Mouse (Mus musculus) stomach, embryonic 15.5 days (tissue): Measurements from ENCODE around the gene Mlh1. TPM values are rescaled to one million over a fixed set of nuclear protein-coding genes. Genes with fewer than 3 reads are reported as not detected.

Experiments
- ATAC-seq: fragments of 200-750 bp; cut with Nextera tagmentation; 2 replicates; pipeline ENCODE4 v1.8.0; 2017; ENCODE audit warnings: low read depth, moderate number of reproducible peaks, moderate TSS enrichment; ENCODE audit not compliant: insufficient read depth, low FRiP score
- H3K27ac ChIP-seq: fragments of 300-500 bp; sonication (generic); 2 replicates; pipeline ENCODE4 v1.5.1; 2015; ENCODE audit warnings: mild to moderate bottlenecking, inconsistent platforms
- H3K27me3 ChIP-seq: fragments of 300-500 bp; sonication (generic); replicated peaks from 2 replicates; pipeline ENCODE4 v1.6.1; 2015; ENCODE audit warnings: inconsistent platforms
- H3K36me3 ChIP-seq: fragments of 300-500 bp; sonication (generic); 2 replicates; pipeline ENCODE4 v1.6.1; 2015; ENCODE audit warnings: inconsistent platforms
- H3K4me1 ChIP-seq: fragments of 300-500 bp; sonication (generic); 2 replicates; pipeline ENCODE4 v1.6.1; 2015; ENCODE audit warnings: inconsistent platforms
- H3K4me2 ChIP-seq: fragments of 300-500 bp; sonication (generic); 2 replicates; pipeline ENCODE4 v1.6.1; 2015; ENCODE audit warnings: mild to moderate bottlenecking, inconsistent platforms
- H3K4me3 ChIP-seq: fragments of 300-500 bp; sonication (generic); replicated peaks from 2 replicates; pipeline ENCODE4 v1.5.1; 2015; ENCODE audit warnings: inconsistent platforms
- H3K9ac ChIP-seq: fragments of 300-500 bp; sonication (generic); 2 replicates; pipeline ENCODE4 v1.6.1; 2015; ENCODE audit warnings: inconsistent platforms
- H3K9me3 ChIP-seq: fragments of 300-500 bp; sonication (generic); 2 replicates; pipeline ENCODE4 v1.6.1; 2016; ENCODE audit warnings: inconsistent platforms
- WGBS: fragments of 180-500 bp; shearing (Covaris S2); methylation state at CpG from one replicate; pipeline ENCODE4 v1.1.7; 2015; 5-methylcytosine and 5-hydroxymethylcytosine counted together
- polyA plus RNA-seq: library from polyadenylated mRNA; unstranded; fragments of >200 nt; fragmentation: Nextera tagmentation; extraction: Ambion mirVana; gene quantifications from 2 replicates; pipeline ENCODE4 v1.2.1, GENCODE M21; 2015

Gene Mlh1
- polyA plus RNA-seq, 1 experiment from 2014 or later: 36.8 TPM

- no peak for ATAC-seq
- H3K27ac ChIP-seq: no peak overlapping the region
Measured at GRCm38 (mm10) chr9:111298606-111299005, 27.0 kb upstream of the Mlh1 start.

GRCm38 (mm10) chr9:111296433-111296832 lies 24.8 kb upstream of the Mlh1 start:
- Histone ChIP-seq H3K4me1 (no peaks in the 10 kb centered on the region; the same call in 1 of the 2 replicates), H3K4me2 (no peak overlapping the region), H3K27ac (no peak overlapping the region), H3K36me3 (no peaks in the 10 kb centered on the region), H3K9ac (no peak overlapping the region), H3K27me3 (no peaks in the 10 kb centered on the region), H3K4me3 (no peak overlapping the region), H3K9me3 (no peaks in the 10 kb centered on the region)
- WGBS: 69% methylated on average over 7 of the region's 7 CpGs
- no peak for ATAC-seq

More at GRCm38 (mm10) chr9:111298606-111299005, 27.0 kb upstream of the Mlh1 start:
- Histone ChIP-seq H3K27me3 (no peaks in the 10 kb centered on the region), H3K36me3 (no peaks in the 10 kb centered on the region), H3K9me3 (no peaks in the 10 kb centered on the region), H3K4me2 (no peak overlapping the region), H3K4me1 (no peaks in the 10 kb centered on the region; the same call in 1 of the 2 replicates), H3K4me3 (no peak overlapping the region), H3K9ac (no peak overlapping the region)
- 44% methylated on average over 2 of the region's 2 CpGs for WGBS

DNA sequence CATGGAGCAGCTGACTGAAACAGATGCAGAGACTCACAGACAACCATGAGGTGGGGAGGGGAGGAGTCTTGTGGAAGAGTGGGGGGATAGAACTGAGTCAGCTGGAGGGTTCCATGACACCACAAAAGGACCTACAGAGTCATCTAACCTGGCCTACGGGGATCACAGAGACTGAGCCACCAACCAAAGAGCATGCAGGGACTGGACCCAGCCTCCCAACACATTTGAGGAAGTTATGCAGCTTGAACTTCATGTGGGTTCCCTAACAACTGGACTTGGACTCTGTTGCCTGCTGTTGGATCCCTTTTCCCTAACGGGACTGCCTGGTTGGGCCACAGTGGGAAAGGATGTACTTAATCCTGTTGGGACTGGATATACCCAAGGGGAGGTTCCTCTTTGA lies 23.7 kb upstream of the Mlh1 start:
- ATAC-seq: no peak
- Histone ChIP-seq H3K4me1 (no peaks in the 10 kb centered on the region; the same call in 1 of the 2 replicates), H3K27ac (no peak overlapping the region), H3K36me3 (no peaks in the 10 kb centered on the region), H3K9me3 (no peaks in the 10 kb centered on the region), H3K9ac (no peak overlapping the region), H3K4me3 (no peak overlapping the region), H3K4me2 (no peak overlapping the region), H3K27me3 (no peaks in the 10 kb centered on the region)
- WGBS: 70% methylated on average over 2 of the region's 2 CpGs

GRCm38 (mm10) chr9:111294911-111295310 lies 23.3 kb upstream of the Mlh1 start:
- H3K4me1 ChIP-seq: no peaks in the 10 kb centered on the region; the same call in 1 of the 2 replicates
- ATAC-seq: no peak
- H3K27me3 ChIP-seq: no peaks in the 10 kb centered on the region
- H3K36me3 ChIP-seq: no peaks in the 10 kb centered on the region
- no peak overlapping the region for H3K27ac ChIP-seq
- no peak overlapping the region for H3K4me2 ChIP-seq
- no peaks in the 10 kb centered on the region for H3K9me3 ChIP-seq
- WGBS: 89% methylated on average over 6 of the region's 6 CpGs
- H3K9ac ChIP-seq: no peak overlapping the region
- no peak overlapping the region for H3K4me3 ChIP-seq

- H3K4me1 ChIP-seq: peaks cover 2% of the 10 kb centered on the region; the same call in 1 of the 2 replicates
- no peak overlapping the region for H3K4me3 ChIP-seq
- no peaks in the 10 kb centered on the region for H3K36me3 ChIP-seq
- H3K9ac ChIP-seq: no peak overlapping the region
- no peaks in the 10 kb centered on the region for H3K27me3 ChIP-seq
- H3K9me3 ChIP-seq: no peaks in the 10 kb centered on the region
- WGBS: 80% methylated on average over 4 of the region's 4 CpGs
- no peak for ATAC-seq
- H3K4me2 ChIP-seq: no peak overlapping the region
- no peak overlapping the region for H3K27ac ChIP-seq
Measured at GRCm38 (mm10) chr9:111293234-111293633, 21.6 kb upstream of the Mlh1 start.

- Histone ChIP-seq H3K27ac (no peak overlapping the region), H3K9me3 (no peaks in the 10 kb centered on the region), H3K27me3 (no peaks in the 10 kb centered on the region), H3K4me2 (no peak overlapping the region), H3K36me3 (no peaks in the 10 kb centered on the region), H3K4me3 (no peak overlapping the region), H3K4me1 (0 out of 2 replicates have a peak, but pooled peaks cover 2% of the 10 kb centered on the region), H3K9ac (no peak overlapping the region)
- WGBS: 75% methylated on average over 11 of the region's 11 CpGs
- ATAC-seq: no peak
Measured at GRCm38 (mm10) chr9:111290539-111291100, 19.0 kb upstream of the Mlh1 start.

DNA sequence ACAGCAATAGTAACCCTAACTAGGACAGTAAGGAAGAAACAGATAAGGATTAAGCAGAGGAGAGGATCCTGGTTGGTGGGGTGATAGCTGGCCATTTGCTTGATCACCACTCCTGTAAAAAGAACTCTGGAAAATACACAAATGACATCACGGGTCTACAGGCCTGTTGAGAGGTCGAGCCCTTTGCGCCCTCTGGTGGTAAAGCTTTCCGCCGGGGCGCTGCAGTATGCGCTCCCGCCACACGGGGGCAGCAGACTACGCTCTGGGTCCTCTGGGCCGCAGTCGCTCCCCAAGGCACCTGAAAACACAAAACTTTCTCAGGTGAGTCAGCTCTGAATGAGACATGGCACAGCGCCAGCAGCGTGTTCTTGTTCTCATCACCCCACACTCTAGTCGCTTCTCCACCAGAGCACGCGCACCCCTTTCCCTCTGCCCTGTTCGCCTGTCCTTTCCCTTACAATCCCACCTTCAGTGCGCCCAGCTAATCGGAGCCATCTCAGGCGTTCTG lies 18.3 kb upstream of the Mlh1 start:
- ATAC-seq: peak; percentile 77
- peak overlapping the region; percentile 41 for H3K4me2 ChIP-seq
- no peaks in the 10 kb centered on the region for H3K36me3 ChIP-seq
- H3K27me3 ChIP-seq: no peaks in the 10 kb centered on the region
- no peak overlapping the region for H3K9ac ChIP-seq
- H3K9me3 ChIP-seq: no peaks in the 10 kb centered on the region
- H3K27ac ChIP-seq: peak overlapping the region; percentile 19; the same call in 1 of the 2 replicates
- peak overlapping the region; percentile 17 for H3K4me3 ChIP-seq
- H3K4me1 ChIP-seq: 0 out of 2 replicates have a peak, but pooled peaks cover 2% of the 10 kb centered on the region
- 17% methylated on average over 21 of the region's 21 CpGs for WGBS

DNA sequence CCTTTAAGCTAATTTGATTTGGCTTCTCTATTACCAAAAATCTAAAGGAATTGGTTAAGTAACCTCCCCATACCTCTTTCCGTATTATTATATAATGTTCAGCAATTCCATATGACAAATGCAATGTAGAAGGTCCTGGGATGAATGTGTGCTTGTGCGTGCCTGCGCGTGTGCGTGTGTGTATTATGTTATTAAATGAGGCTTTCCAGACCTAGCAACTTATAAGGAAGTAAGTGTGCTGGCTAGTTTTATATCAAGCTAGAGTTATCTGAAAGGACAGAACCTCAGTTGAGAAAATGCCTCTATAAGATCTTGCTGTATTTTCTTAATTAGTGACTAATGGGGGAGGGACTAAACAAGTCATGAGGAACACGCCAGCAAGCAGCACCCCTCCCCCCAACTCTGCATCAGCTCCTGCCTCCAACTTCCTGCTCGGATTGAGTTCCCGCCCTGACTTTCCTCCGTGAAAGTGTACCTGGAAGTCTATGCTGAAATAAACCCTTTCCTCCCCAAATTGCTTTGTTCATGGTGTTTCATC lies 17.8 kb upstream of the Mlh1 start:
- 0 out of 2 replicates have a peak, but pooled peaks cover 2% of the 10 kb centered on the region for H3K4me1 ChIP-seq
- H3K9ac ChIP-seq: no peak overlapping the region
- no peaks in the 10 kb centered on the region for H3K27me3 ChIP-seq
- peak; percentile 68; the same call in 1 of the 2 replicates for ATAC-seq
- H3K36me3 ChIP-seq: no peaks in the 10 kb centered on the region
- H3K4me2 ChIP-seq: peak overlapping the region; percentile 41
- no peaks in the 10 kb centered on the region for H3K9me3 ChIP-seq
- WGBS: 41% methylated on average over 9 of the region's 9 CpGs
- peak overlapping the region; percentile 19; the same call in 1 of the 2 replicates for H3K27ac ChIP-seq
- H3K4me3 ChIP-seq: peak overlapping the region; percentile 17

DNA sequence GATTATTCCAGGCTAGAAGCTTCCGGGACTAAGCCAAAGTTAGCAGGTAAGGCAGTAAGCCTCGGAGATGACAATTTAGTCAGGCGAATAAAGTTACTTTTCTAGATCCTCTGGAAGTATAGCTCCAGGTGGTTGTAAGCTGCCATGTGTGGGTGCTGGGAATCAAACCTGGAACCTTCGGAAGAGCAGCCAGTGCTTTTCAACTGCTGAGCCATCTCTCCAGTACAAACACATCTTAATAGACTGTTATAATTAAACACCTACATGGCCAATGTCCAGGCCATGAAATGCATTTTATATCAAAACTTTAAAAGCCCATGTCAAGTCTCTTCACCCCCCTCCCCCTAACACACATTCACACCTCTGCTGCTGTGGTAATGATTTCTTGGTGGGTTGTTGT lies 16.4 kb upstream of the Mlh1 start:
- ATAC-seq: no peak
- Histone ChIP-seq H3K4me2 (no peak overlapping the region), H3K9me3 (no peaks in the 10 kb centered on the region), H3K9ac (no peak overlapping the region), H3K27ac (no peak overlapping the region), H3K36me3 (no peaks in the 10 kb centered on the region), H3K27me3 (no peaks in the 10 kb centered on the region), H3K4me3 (no peak overlapping the region), H3K4me1 (0 out of 2 replicates have a peak, but pooled peaks cover 2% of the 10 kb centered on the region)
- WGBS: 93% methylated on average over 4 of the region's 4 CpGs

DNA sequence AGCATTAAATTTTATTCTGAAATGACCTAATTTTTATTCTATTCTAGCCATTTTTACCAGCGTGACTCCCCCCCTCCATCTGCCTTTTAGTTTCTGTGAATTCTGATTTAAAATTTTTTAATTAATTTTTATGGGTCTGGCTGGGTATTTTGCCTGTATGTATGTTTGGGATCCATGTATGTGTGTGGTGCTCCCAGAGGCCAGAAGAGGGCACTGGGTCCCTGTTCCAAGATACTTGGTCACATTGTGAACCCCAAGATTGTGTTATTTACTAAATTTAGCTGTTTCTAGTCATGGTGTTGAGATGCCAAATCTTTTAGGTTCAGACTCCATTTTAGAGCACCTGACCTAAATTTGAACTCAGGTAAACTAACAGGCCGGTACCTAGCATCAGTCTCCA lies 14.9 kb upstream of the Mlh1 start:
- WGBS: 76% methylated on average over 2 of the region's 2 CpGs
- H3K27ac ChIP-seq: no peak overlapping the region

GRCm38 (mm10) chr9:111285676-111286075 lies 14.1 kb upstream of the Mlh1 start:
- H3K4me1 ChIP-seq: 0 out of 2 replicates have a peak, but pooled peaks cover 2% of the 10 kb centered on the region
- no peaks in the 10 kb centered on the region for H3K9me3 ChIP-seq
- no peaks in the 10 kb centered on the region for H3K27me3 ChIP-seq
- no peak overlapping the region for H3K4me3 ChIP-seq
- no peak overlapping the region for H3K27ac ChIP-seq
- no peak overlapping the region for H3K4me2 ChIP-seq
- H3K36me3 ChIP-seq: no peaks in the 10 kb centered on the region
- no peak overlapping the region for H3K9ac ChIP-seq
- 17% methylated on average over 5 of the region's 5 CpGs for WGBS
- no peak for ATAC-seq

More for the DNA sequence above, 14.9 kb upstream of the Mlh1 start:
- Histone ChIP-seq H3K36me3 (no peaks in the 10 kb centered on the region), H3K4me2 (no peak overlapping the region), H3K4me3 (no peak overlapping the region), H3K4me1 (0 out of 2 replicates have a peak, but pooled peaks cover 2% of the 10 kb centered on the region), H3K9ac (no peak overlapping the region), H3K9me3 (no peaks in the 10 kb centered on the region), H3K27me3 (no peaks in the 10 kb centered on the region)
- no peak for ATAC-seq

DNA sequence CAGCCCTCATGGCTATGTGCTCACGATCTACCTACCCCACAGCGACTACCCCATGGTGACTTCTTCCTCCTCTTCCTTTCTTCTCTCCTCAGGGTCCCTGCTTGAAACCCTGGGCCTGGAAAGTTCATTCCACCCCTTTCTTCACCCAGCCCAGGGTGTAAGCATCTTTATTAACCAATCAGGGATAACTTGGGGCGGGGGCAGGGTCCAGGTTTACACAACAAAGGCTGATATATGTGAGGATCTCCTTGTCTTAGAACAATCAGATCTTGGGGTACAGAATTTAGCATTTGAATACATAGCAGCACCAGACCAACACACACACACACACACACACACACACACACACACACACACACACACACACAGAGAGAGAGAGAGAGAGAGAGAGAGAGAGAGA lies 13.5 kb upstream of the Mlh1 start:
- no peaks in the 10 kb centered on the region for H3K27me3 ChIP-seq
- no peak overlapping the region for H3K9ac ChIP-seq

More for the DNA sequence above, 13.5 kb upstream of the Mlh1 start:
- Histone ChIP-seq H3K4me2 (no peak overlapping the region), H3K9me3 (no peaks in the 10 kb centered on the region), H3K4me1 (0 out of 2 replicates have a peak, but pooled peaks cover 2% of the 10 kb centered on the region), H3K36me3 (no peaks in the 10 kb centered on the region), H3K27ac (no peak overlapping the region), H3K4me3 (no peak overlapping the region)
- WGBS: 53% methylated on average over 3 of the region's 3 CpGs
- no peak for ATAC-seq
